Mouse (Mus musculus): Measurements from ENCODE around the gene Lrrfip2.
A peak's percentile ranks its signal among the peaks of the same experiment; 100 is the strongest.

Lrrfip2 gene

GRCm38 (mm10) chr9:111170430-111170829, 53.0 kb downstream of the Lrrfip2 start:
- no peak for DNase-seq

DNA sequence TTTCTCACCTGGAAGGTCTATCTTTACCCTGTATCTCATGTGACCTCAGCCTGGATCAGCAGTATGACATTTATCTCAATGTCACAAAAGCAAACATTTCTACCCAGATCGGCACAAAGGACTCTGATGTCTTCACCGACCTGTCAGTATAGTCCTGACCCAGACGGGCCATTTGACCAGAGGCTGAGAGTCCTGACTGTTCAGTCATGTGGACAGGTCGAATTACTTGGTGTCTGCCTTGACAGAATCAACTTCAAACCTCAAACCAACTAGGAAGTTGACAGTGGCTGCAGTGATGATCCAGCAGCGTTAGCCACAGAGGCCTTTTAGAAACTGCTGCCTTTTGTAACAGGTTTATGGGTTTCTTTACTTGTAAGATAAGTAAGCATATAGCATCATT, 56.7 kb downstream of the Lrrfip2 start:
- no peak for DNase-seq

DNA sequence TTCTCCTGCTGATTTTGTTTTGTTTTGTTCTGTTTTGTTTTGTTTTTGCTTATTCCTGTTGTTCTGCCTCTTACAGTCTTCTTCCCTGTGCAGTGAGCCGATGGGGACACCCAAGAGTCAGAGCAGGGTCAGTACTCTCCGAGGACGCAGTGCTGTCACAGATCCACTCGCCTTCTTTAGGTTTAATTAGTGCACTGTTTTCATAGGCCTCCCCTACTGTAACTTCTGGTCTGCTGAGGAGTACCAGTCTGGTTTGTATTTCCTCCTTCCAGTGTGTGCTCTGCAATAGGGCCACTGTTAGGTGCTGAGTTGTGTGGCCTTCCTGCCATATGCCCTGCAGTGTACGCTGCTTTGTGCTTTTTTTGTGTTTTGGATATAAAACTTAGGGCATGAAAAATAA, 61.6 kb downstream of the Lrrfip2 start:
- no peak for DNase-seq

- DNase-seq: no peak
These were observed 64.8 kb downstream of the Lrrfip2 start for GRCm38 (mm10) chr9:111182176-111182575.

DNA sequence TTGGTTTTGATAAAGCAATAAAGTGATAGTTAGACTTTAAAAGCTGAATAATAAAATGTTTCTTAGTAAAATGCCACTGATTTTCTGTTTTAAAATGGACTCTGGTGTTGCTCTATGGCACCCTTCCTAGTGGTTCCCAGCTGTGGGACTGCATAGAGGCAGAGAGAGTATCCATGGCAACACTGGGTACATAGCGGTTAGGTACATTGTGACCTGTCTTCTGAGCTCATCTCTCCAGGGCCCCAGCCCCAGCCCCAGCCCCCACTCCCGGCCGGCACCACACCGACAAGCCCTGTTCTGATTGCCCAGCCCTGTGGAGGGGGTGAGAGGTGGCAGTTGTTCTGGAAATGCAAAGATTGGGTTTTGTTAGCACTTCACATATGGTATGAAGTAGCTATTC, 67.5 kb downstream of the Lrrfip2 start:
- DNase-seq: no peak

DNA sequence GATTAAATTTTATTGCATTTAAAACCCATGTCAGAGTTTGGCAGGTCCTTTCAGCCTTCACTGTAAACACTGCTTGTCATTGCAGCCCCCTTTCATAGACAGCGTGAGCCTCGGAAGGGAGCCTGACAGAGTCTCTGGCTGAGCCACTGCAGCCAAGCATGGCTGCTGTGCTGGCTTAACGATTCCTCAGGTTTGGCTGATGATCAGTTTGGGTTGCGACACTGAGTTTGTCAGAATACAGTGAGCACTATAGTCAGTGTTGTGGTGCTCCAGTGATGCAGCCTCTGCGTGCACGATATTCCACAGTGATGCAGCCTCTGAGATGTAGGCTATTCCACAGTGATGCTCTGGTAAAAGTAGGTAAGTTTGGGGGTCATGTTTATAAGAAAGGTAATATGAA, 69.5 kb downstream of the Lrrfip2 start:
- no peak for DNase-seq

GRCm38 (mm10) chr9:111188731-111189130, 71.3 kb downstream of the Lrrfip2 start:
- peak; percentile 42 for DNase-seq

GRCm38 (mm10) chr9:111193211-111193610, 75.8 kb downstream of the Lrrfip2 start:
- DNase-seq: no peak

DNA sequence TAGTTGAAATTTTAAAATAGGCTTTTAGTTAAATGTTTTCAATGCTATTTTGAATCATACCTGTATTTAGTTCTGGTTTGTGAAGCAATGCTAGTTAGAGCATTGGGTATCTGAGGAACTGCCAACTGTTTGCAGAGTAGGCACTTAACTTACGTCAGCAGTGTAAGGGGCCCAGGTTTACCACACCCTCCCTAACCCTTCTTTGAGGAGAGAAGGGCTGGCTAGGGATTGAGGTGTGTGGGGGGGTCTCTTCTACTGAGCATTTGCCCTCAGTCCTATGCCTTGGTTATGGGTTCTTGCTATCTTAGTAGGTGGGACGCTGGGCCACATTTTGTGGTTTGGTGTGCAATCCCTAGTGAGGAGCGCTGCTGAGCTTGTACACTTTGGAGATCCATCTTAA, 79.7 kb downstream of the Lrrfip2 start:
- no peak for DNase-seq

DNA sequence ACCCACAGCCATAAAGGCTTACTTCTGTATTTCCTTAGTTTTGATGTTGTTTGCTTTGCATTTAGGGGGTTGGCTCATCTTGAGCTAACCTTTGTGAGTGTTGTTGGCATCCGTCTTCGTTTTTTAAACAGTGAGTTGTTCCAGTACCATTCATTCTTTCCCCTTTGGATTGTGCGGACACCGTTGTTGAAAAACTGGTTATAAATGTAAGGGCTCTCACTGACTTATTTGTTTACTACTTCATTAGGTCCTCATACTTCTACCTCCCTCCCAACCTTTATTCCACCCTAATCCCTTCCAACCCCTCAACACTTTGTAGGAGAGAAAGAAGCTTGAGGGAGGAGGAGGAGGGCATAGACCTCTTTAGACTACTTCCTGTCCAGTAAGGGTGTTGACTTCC, 80.3 kb downstream of the Lrrfip2 start:
- DNase-seq: no peak

- no peak for DNase-seq
These were observed 80.9 kb downstream of the Lrrfip2 start for GRCm38 (mm10) chr9:111198332-111198731.

DNA sequence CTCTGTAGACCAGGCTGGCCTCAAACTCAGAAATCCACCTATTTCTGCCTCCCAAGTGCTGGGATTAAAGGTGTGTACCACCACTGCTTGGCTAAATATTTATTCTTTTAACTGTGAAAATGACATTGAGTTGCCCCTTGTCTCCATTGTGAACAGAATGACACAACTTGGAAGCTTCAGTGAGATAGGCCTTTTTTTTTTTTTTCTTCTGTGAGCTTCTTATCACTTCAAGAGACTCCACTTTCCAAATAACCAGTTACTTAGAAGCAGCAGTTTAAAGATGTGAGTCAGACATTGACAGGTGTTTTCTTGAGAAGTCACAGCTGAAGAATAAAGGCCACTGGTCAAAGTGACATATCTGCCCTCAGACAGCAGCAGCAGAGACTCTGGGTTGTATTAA, 82.8 kb downstream of the Lrrfip2 start:
- DNase-seq: no peak

- DNase-seq: no peak
These were observed 87.4 kb downstream of the Lrrfip2 start for GRCm38 (mm10) chr9:111204601-111205375.

- DNase-seq: no peak
These were observed 90.3 kb downstream of the Lrrfip2 start for GRCm38 (mm10) chr9:111207683-111208082.

DNA sequence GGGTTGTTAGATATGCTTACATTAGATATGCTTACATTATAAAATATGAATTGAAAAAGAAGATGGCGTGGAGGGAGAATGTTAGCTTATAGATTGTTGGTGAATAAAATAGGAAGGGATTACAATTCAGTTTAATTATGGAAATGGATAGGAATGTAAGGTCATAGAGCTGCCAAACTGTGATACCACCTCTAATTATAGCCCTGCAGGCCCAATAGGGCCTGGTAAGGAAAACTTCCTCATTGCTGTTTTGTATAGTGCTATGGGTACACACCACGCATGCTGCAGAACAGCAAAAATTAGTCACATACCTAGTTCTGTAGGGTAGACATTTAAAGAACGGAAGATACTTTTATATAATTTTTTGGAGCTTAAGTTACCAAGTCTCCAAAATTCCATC, 90.8 kb downstream of the Lrrfip2 start:
- no peak for DNase-seq

- DNase-seq: no peak
These were observed 91.8 kb downstream of the Lrrfip2 start for GRCm38 (mm10) chr9:111209158-111209699.

GRCm38 (mm10) chr9:111210412-111210811, 93.0 kb downstream of the Lrrfip2 start:
- DNase-seq: no peak

- DNase-seq: no peak
These were observed 94.0 kb downstream of the Lrrfip2 start for GRCm38 (mm10) chr9:111211122-111212041.

DNA sequence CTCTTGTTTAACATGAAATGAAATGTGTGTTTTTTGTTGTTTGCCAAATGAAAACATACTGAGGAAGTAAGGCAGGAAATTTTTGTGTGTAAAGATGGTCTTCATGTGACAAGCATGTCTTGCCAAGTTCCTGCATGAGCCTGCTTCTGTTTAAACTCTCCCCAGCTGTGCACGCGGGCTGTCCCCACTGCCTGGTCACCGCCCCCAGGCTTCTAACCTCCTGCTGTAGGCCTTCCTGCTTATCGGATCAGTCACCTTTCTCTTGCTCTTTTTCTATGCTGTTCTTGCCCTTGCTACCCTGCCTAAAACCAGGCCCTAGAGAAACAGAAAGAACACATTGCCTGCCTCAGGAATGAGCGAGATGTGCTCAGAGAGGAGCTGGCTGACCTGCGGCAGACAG, 96.1 kb downstream of the Lrrfip2 start:
- DNase-seq: peak; percentile 69

GRCm38 (mm10) chr9:111216424-111216823, 99.0 kb downstream of the Lrrfip2 start:
- DNase-seq: no peak

DNA sequence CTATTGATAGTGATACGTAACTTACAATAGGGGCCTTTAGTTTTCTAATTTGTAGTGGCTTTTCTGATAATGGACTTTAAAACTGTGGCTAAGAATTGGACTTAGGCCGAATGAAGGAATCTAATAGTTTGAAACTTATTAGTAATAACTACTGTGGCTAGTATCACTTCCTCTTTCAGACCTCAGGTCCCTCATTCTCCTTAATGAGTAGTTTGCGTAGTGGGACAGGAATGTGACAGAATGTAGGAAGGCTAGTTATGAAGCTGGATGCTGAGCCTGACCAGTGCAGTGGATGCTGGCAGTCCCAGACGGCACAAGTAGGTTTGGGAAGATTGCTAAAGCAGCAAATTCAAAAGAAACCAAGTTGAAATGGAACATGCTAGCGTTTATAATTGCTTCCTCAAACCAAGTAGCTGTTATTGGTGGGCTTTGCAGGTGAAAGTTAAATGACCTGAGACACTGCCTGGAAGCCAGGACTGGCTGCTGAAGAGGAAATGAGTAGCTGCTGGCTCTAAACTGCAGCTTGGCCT, 103.2 kb downstream of the Lrrfip2 start:
- no peak for DNase-seq

GRCm38 (mm10) chr9:111221580-111221979, 104.2 kb downstream of the Lrrfip2 start:
- no peak for DNase-seq

DNA sequence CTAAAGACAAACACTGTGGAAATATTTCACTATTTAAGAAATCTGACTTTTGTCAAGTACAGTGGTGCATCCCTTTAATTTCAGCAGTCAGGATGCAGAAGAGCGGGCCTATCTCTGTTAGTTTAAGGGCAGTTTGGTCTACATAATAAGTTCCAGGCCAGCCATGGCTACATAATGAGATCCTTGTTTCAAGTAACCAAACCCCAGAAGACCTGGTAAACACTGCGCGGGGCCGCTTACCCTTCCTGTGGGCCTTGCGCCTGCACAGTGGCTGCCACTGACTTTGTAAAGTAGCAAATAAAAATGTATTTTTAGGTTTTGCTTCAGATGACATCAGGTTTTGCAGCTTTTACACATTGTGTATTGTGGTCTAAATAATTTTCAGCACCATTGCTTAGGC, 106.0 kb downstream of the Lrrfip2 start:
- DNase-seq: no peak

Data from kidney, postnatal 10 days (tissue).